In genomic region chr2:165563298-165564058, GRCm38 (mm10) we compare ENCODE assay signal across 9 mouse cellular contexts. TPM values are rescaled to one million over a fixed set of nuclear protein-coding genes. Genes with fewer than 3 reads are reported as not detected.
DNase-seq lines count a peak whose midpoint lies in the region; ATAC-seq and TF ChIP-seq lines count a peak whose summit lies in the region.
"Had no signal": no experiment of that assay in that cellular context is flagged by ENCODE, and none has a peak within 500 bp of the region (broad histone marks: within the 10 kb centered on the region; RNA-seq: fewer than 3 reads in every experiment).

No protein-coding gene starts in this region.

- H3K4me2 ChIP-seq in heart, embryonic 11.5 days: peak overlapping the region; percentile 80

- 4% methylated on average over 52 of the region's 52 CpGs for WGBS in heart, embryonic 11.5 days (ENCODE audit: insufficient replicate concordance)
- WGBS in thymus, adult 2 months: 2% methylated on average over 52 of the region's 52 CpGs

- H3K4me1 ChIP-seq in heart, embryonic 11.5 days (ENCODE audit: control insufficient read depth, insufficient read depth, low read length): peaks cover 6% of the 10 kb centered on the region
- H3K4me1 ChIP-seq in thymus, adult 2 months (replicated peaks; ENCODE audit: control insufficient read depth, insufficient read depth, low read length): peaks cover 8% of the 10 kb centered on the region; the same call in 1 of the 2 replicates

- TF ChIP-seq CTCF in thymus, adult 2 months (IDR thresholded peaks at IDR 0.05; ENCODE audit: borderline replicate concordance, control insufficient read depth, extremely low read depth, insufficient read depth, low read length, poor library complexity): no peak

- peak overlapping the region; percentile 45 for H3K4me3 ChIP-seq in heart, embryonic 11.5 days (ENCODE audit: low read depth, low read length)
- no peak overlapping the region for H3K4me3 ChIP-seq in thymus, adult 2 months (ENCODE audit: control insufficient read depth, insufficient read depth, low read length)

- no peaks in the 10 kb centered on the region for H3K9me3 ChIP-seq in heart, embryonic 11.5 days (replicated peaks; ENCODE audit: control insufficient read depth, low read length)

- H3K27ac ChIP-seq in heart, embryonic 11.5 days (ENCODE audit: low read depth, low read length): no peak overlapping the region
- no peak overlapping the region for H3K27ac ChIP-seq in thymus, adult 2 months (ENCODE audit: control insufficient read depth, insufficient read depth, low read length)

- H3K27me3 ChIP-seq in heart, embryonic 11.5 days (ENCODE audit: control insufficient read depth, insufficient read depth, low read length): peaks cover 43% of the 10 kb centered on the region
- H3K27me3 ChIP-seq in thymus, adult 2 months (ENCODE audit: control insufficient read depth, insufficient read depth, low read length): peaks cover 5% of the 10 kb centered on the region; the same call in 1 of the 2 replicates

- TF ChIP-seq POLR2A in thymus, adult 2 months (IDR thresholded peaks at IDR 0.05; ENCODE audit: control insufficient read depth, extremely low read depth, insufficient read depth, low read length, poor library complexity): no peak

- no peak for ATAC-seq in heart, embryonic 11.5 days (replicated peaks; ENCODE audit: insufficient number of reproducible peaks, low FRiP score, low TSS enrichment)
- peak; percentile 40; the same call in 1 of the 2 replicates for ATAC-seq in granulocyte monocyte progenitor cell, adult 5-6 weeks (replicated peaks; ENCODE audit: poor library complexity, severe bottlenecking)
- no peak for ATAC-seq in erythroblast, adult 5-6 weeks (replicated peaks; ENCODE audit: low FRiP score, poor library complexity, severe bottlenecking)

- H3K9ac ChIP-seq in heart, embryonic 11.5 days (ENCODE audit: low read depth, low read length): peak overlapping the region; percentile 12; the same call in 1 of the 2 replicates

- H3K36me3 ChIP-seq in heart, embryonic 11.5 days (ENCODE audit: control insufficient read depth, insufficient read depth, low read length): no peaks in the 10 kb centered on the region
- no peaks in the 10 kb centered on the region for H3K36me3 ChIP-seq in thymus, adult 2 months (ENCODE audit: control insufficient read depth, insufficient read depth, low read length)
- H3K36me3 ChIP-seq: G1E had no signal

- no peak for DNase-seq in heart, adult 9 months (ENCODE audit: low spot score in 2 of 2)
- DNase-seq in cerebellum, adult 8-10 months: peak; percentile 52
- DNase-seq in kidney, postnatal 25 days: peak; percentile 39 to 68
- peak; percentile 19 to 41 for DNase-seq in lung, postnatal 4 days
- peak; percentile 21 for DNase-seq in thymus, adult 2 months

RNA-seq across cellular contexts. Expression of gene Eya2, which starts 31.4 kb away (rescaled TPM):
- 0.72 and 1.8 TPM in 2 replicates for polyA plus RNA-seq in heart, embryonic 11.5 days (2014; fragmentation: Nextera tagmentation; extraction: Ambion mirVana)
- total RNA-seq in granulocyte monocyte progenitor cell, adult 5-6 weeks (2014; fragmentation: Nextera tagmentation): 6.0 TPM in 1 of 2 replicates, not detected in the other
- 0.30 and 1.4 TPM in 2 replicates for total RNA-seq in granulocyte monocyte progenitor cell, adult 5-6 weeks (2017)
- polyA plus RNA-seq in thymus, adult 2 months (2012; rRNA removed): 66.6 and 85.9 TPM in 2 replicates
- not detected in 2 replicates for total RNA-seq in erythroblast, adult 5-6 weeks (2015; ENCODE audit: low replicate concordance)
- total RNA-seq in erythroblast, adult 5-6 weeks (2017; ENCODE audit: low replicate concordance): 0.09 and 0.28 TPM in 2 replicates
- total RNA-seq: G1E had no signal
- polyA plus RNA-seq: G1E had no signal

RNA-seq across cellular contexts. Expression of gene Slc2a10, which starts 59.9 kb away (rescaled TPM):
- polyA plus RNA-seq in heart, embryonic 11.5 days (2014; fragmentation: Nextera tagmentation; extraction: Ambion mirVana): 2.6 and 4.1 TPM in 2 replicates
- total RNA-seq in granulocyte monocyte progenitor cell, adult 5-6 weeks (2014; fragmentation: Nextera tagmentation): 0.21 and 1.3 TPM in 2 replicates
- total RNA-seq in granulocyte monocyte progenitor cell, adult 5-6 weeks (2017): not detected in 2 replicates
- polyA plus RNA-seq in thymus, adult 2 months (2012; rRNA removed): 0.75 and 1.00 TPM in 2 replicates
- total RNA-seq in erythroblast, adult 5-6 weeks (2015; ENCODE audit: low replicate concordance): not detected in 2 replicates
- 0.28 TPM in 1 of 2 replicates, not detected in the other for total RNA-seq in erythroblast, adult 5-6 weeks (2017; ENCODE audit: low replicate concordance)
- polyA plus RNA-seq: G1E had no signal

Comparison
In these comparisons a context has a peak if more than half of its experiments do, and no peak if none do; other contexts are left out.
1. DNase-seq: peak in cerebellum, adult 8-10 months (single experiment), kidney, postnatal 25 days (2 of 2), lung, postnatal 4 days (2 of 2) and thymus, adult 2 months (single experiment); none in heart, adult 9 months (0 of 2).